Mouse (Mus musculus): Measurements from ENCODE around the gene 1600002K03Rik. TPM values are rescaled to one million over a fixed set of nuclear protein-coding genes. Genes with fewer than 3 reads are reported as not detected.
"Not testable (repeated sequence)": the region's sequence is repeated elsewhere in the genome, so short reads cannot be mapped to it uniquely, and the experiment has no call there.

1600002K03Rik gene
- total RNA-seq, 2 experiments from 2014 or later = 6.8 to 7.0 TPM

DNA sequence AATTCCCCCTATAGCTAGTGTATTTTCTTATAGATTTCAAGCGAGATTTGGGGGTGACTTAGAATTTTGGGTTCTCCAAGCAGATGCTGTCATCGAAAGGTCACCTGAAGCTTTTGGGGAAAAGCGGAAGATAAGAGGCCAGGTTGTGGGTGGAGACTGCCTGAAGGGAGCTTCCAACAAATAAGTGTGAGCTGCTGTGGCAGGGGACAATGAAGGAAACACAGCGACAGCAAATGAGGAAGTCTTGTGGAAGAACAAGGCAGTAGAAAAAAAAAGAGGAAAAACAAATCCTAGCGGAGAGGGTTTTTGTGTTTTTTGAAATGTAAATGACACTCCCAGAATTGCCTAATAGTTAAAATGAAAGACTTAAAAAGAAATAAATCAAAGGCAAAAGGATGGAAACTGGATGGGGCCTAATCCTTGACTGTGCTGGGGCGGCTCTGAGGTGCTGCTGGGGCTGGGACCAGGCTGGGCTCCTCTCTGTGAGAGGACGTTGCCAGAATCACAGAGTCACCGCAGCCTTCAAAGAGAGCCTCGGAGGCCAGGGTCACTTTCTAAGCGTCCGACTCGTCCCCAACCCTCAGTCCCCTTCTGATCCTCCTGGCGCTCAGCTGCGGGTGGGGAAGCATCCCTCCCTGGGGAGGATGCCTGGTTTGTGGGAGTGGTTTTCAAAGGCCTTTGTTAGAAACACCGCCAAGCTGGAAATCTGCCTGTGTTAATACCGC lies 42.5 kb downstream of the 1600002K03Rik start:
- DNase-seq (ENCODE audit: low spot score in 2 of 2) = no peak

DNA sequence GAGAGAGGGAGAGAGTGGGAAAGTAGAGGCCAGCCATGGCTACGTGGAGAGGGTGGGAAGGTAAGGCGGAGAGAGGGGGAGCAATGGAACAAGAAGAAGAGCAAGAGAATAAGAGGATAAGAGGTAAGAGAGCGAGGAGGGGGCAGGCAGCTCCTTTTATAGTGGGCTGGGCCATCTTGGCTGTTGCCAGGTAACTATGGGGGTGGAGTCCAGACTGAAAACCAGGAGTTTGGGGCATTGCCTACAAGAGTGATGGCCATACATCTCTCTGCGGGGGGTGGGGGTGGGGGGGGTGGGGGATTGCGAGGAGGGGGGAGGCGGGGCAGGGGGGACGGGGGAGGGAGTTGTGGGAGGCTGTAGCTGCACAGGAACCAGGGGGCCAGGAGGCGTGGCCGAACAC lies 47.9 kb downstream of the 1600002K03Rik start:
- DNase-seq (ENCODE audit: low spot score in 2 of 2) = no peak

DNA sequence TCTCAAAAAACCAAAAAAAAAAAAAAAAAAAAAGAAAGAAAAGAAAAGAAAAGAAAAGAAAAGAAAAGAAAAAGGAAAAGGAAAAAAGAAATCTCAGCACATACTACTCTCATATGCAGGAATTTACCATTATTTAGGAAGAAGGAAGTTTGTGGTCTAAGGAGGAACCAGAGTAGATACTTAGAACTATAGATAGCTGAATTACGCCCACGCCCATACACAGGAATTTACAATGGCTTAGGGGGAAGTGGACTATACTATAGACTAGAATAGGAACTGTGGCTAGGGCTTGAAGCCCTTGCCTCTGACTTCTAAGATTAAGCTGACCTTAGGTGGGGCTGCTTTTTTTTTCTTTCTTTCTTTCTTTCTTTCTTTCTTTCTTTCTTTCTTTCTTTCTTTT lies 50.4 kb downstream of the 1600002K03Rik start:
- not testable (repeated sequence) for DNase-seq (ENCODE audit: low spot score in 2 of 2)

Other genes starting within 250 kb of the 1600002K03Rik start
- gene Arid3a, start 245.9 kb upstream of the 1600002K03Rik start, total RNA-seq (2021) = 1 to 10 TPM; 5.6 to 7.2 TPM
- 10 to 100 TPM; 45.3 to 46.5 TPM for gene Wdr18, start 212.8 kb upstream of the 1600002K03Rik start, total RNA-seq (2021)
- gene Grin3b, start 202.2 kb upstream of the 1600002K03Rik start, total RNA-seq (2021) = under 1 TPM; 0.14 to 0.16 TPM
- 100 to 1,000 TPM; 112 to 113 TPM for gene Tmem259, start 188.6 kb upstream of the 1600002K03Rik start, total RNA-seq (2021)
- gene Cnn2, start 184.4 kb upstream of the 1600002K03Rik start, total RNA-seq (2021) = 1 to 10 TPM; 6.7 to 8.0 TPM
- 10 to 100 TPM; 13.0 to 13.7 TPM for gene Abca7, start 176.4 kb upstream of the 1600002K03Rik start, total RNA-seq (2021)
- 1 to 10 TPM; 3.7 to 4.1 TPM for gene Arhgap45, start 156.3 kb upstream of the 1600002K03Rik start, total RNA-seq (2021)
- 10 to 100 TPM; 73.6 to 75.2 TPM for gene Polr2e, start 133.1 kb upstream of the 1600002K03Rik start, total RNA-seq (2021)
- gene Gpx4, start 125.8 kb upstream of the 1600002K03Rik start, total RNA-seq (2021) = 100 to 1,000 TPM; 554 to 575 TPM
- 10 to 100 TPM; 16.8 to 18.8 TPM for gene Sbno2, start 67.4 kb upstream of the 1600002K03Rik start, total RNA-seq (2021)
- gene Stk11, start 57.1 kb upstream of the 1600002K03Rik start, total RNA-seq (2021) = 100 to 1,000 TPM; 108 to 109 TPM
- gene Atp5d, start 34.3 kb upstream of the 1600002K03Rik start, total RNA-seq (2021) = 100 to 1,000 TPM; 367 to 371 TPM
- 100 to 1,000 TPM; 418 to 437 TPM for gene Cbarp, start 32.1 kb upstream of the 1600002K03Rik start, total RNA-seq (2021)
- 100 to 1,000 TPM; 105 TPM for gene Midn, start 24.7 kb upstream of the 1600002K03Rik start, total RNA-seq (2021)
- gene Cirbp, start 7.0 kb upstream of the 1600002K03Rik start, total RNA-seq (2021) = 10 to 100 TPM; 89.7 to 94.6 TPM
- gene Efna2, start 6.5 kb downstream of the 1600002K03Rik start, total RNA-seq (2021) = 1 to 10 TPM; 7.0 to 8.2 TPM
- gene Mum1, start 53.5 kb downstream of the 1600002K03Rik start, total RNA-seq (2021) = 10 to 100 TPM; 32.2 to 39.3 TPM
- 100 to 1,000 TPM; 219 to 232 TPM for gene Ndufs7, start 76.2 kb downstream of the 1600002K03Rik start, total RNA-seq (2021)
- gene Gamt, start 88.1 kb downstream of the 1600002K03Rik start, total RNA-seq (2021) = 10 to 100 TPM; 16.2 to 21.2 TPM
- 10 to 100 TPM; 75.6 to 81.7 TPM for gene Dazap1, start 88.5 kb downstream of the 1600002K03Rik start, total RNA-seq (2021)
- gene Rps15, start 119.5 kb downstream of the 1600002K03Rik start, total RNA-seq (2021) = 1,000 to 10,000 TPM in 1 of 2 experiments, 100 to 1,000 TPM in 1; 965 to 1,061 TPM
- gene Apc2, start 123.0 kb downstream of the 1600002K03Rik start, total RNA-seq (2021) = 100 to 1,000 TPM; 106 to 109 TPM
- 10 to 100 TPM; 25.1 to 28.5 TPM for gene 2310011J03Rik, start 147.6 kb downstream of the 1600002K03Rik start, total RNA-seq (2021)
- 1 to 10 TPM; 4.8 to 6.9 TPM for gene Pcsk4, start 156.6 kb downstream of the 1600002K03Rik start, total RNA-seq (2021)
- 10 to 100 TPM; 13.4 to 13.5 TPM for gene Reep6, start 157.0 kb downstream of the 1600002K03Rik start, total RNA-seq (2021)
- gene Adamtsl5, start 175.5 kb downstream of the 1600002K03Rik start, total RNA-seq (2021) = 10 to 100 TPM in 1 of 2 experiments, 1 to 10 TPM in 1; 8.8 to 10.4 TPM
- gene Plk5, start 183.5 kb downstream of the 1600002K03Rik start, total RNA-seq (2021) = 10 to 100 TPM; 25.8 to 34.6 TPM
- 10 to 100 TPM; 20.1 to 20.7 TPM for gene Mex3d, start 214.7 kb downstream of the 1600002K03Rik start, total RNA-seq (2021)
- 100 to 1,000 TPM; 143 to 166 TPM for gene Mbd3, start 226.6 kb downstream of the 1600002K03Rik start, total RNA-seq (2021)
- 100 to 1,000 TPM; 383 to 388 TPM for gene Uqcr11, start 233.9 kb downstream of the 1600002K03Rik start, total RNA-seq (2021)